Mouse (Mus musculus) megakaryocyte, embryonic 14.5 days (primary cell): ENCODE measurements around the gene Nid1.

Source experiments
- FLI1 ChIP-seq: IDR thresholded peaks from 2 replicates; pipeline ENCODE4 v1.6.1; 2012; ENCODE audit warnings: low read length, inconsistent platforms, mixed read lengths
- GATA1 ChIP-seq: IDR thresholded peaks from 3 replicates; pipeline ENCODE4 v1.6.1; 2012; ENCODE audit warnings: mixed read lengths, low read length, inconsistent platforms, borderline replicate concordance

- TF ChIP-seq GATA1 = no peak
- no peak for TF ChIP-seq FLI1
Observed at GRCm38 (mm10) chr13:13558251-13558650, 120.9 kb downstream of the Nid1 start.
